Mouse (Mus musculus): ENCODE measurements around the gene Pard3b.

DNA sequence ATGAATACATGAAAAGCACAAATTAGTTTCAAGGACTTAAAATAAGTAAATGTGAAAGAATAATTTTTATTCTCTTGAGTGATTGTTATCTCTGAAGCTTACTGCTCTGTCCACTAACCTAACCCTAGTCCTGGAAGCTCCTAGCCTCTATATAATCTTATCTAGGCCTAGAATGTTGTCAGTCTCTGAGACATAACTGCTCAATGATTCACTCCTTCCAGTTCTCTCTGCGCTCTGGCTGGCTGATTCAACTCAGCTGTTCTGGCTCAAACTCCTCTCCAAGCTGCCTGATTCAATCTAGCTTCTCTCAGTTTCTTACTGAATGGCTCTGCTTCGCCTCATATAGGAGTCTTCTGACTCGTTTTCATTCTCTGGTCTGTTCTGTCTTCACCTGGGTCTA is 798.9 kb downstream of the Pard3b start:
- TF ChIP-seq POLR2A (IDR thresholded peaks at IDR 0.05; ENCODE audit: borderline replicate concordance, low read depth, low read length) (no peak), CTCF (IDR thresholded peaks at IDR 0.05; ENCODE audit: low read depth, low read length) (no peak)

Data from bone marrow macrophage, adult 2 months (primary cell).